Mouse (Mus musculus) stomach, postnatal 0 days (tissue): ENCODE results near the gene Rufy3. TPM values are rescaled to one million over a fixed set of nuclear protein-coding genes. Genes with fewer than 3 reads are reported as not detected.
"Not testable (repeated sequence)": the region's sequence is repeated elsewhere in the genome, so short reads cannot be mapped to it uniquely, and the experiment has no call there.

ENCODE experiments used
- ATAC-seq: fragments of 200-750 bp; cut with Nextera tagmentation; 2 replicates; pipeline ENCODE4 v1.8.0; 2017; ENCODE audit not compliant: low FRiP score, low TSS enrichment
- DNase-seq: peaks from one replicate; pipeline ENCODE4 v3.0.0-alpha.2; 2016; ENCODE audit warnings: low spot score
- H3K27ac ChIP-seq: fragments of 300-500 bp; sonication (generic); replicated peaks from 2 replicates; pipeline ENCODE4 v1.5.1; 2014; ENCODE audit warnings: mild to moderate bottlenecking, control low read depth
- H3K27me3 ChIP-seq: fragments of 300-500 bp; sonication (generic); 2 replicates; pipeline ENCODE4 v1.6.1; 2014; ENCODE audit warnings: low read length; ENCODE audit not compliant: control insufficient read depth, insufficient read depth
- H3K36me3 ChIP-seq: fragments of 300-500 bp; sonication (generic); 2 replicates; pipeline ENCODE4 v1.6.1; 2014; ENCODE audit warnings: low read length, mixed read lengths; ENCODE audit not compliant: control insufficient read depth, insufficient read depth
- H3K4me1 ChIP-seq: fragments of 300-500 bp; sonication (generic); replicated peaks from 2 replicates; pipeline ENCODE4 v1.6.1; 2014; ENCODE audit warnings: antibody characterized with exemption; ENCODE audit not compliant: control insufficient read depth, insufficient read depth
- H3K4me2 ChIP-seq: fragments of 300-500 bp; sonication (generic); replicated peaks from 2 replicates; pipeline ENCODE4 v1.6.1; 2014; ENCODE audit warnings: low read depth, mild to moderate bottlenecking, control low read depth, moderate library complexity
- H3K4me3 ChIP-seq: fragments of 300-500 bp; sonication (generic); 2 replicates; pipeline ENCODE4 v1.5.1; 2014; ENCODE audit warnings: low read depth, low read length, control low read depth
- H3K9ac ChIP-seq: fragments of 300-500 bp; sonication (generic); 2 replicates; pipeline ENCODE4 v1.6.1; 2014; ENCODE audit warnings: mild to moderate bottlenecking, low read length, control low read depth, mixed read lengths
- H3K9me3 ChIP-seq: fragments of 300-500 bp; sonication (generic); 2 replicates; pipeline ENCODE4 v1.6.1; 2016; ENCODE audit warnings: low read length; ENCODE audit not compliant: control insufficient read depth
- CTCF ChIP-seq: IDR thresholded peaks from 2 replicates; pipeline ENCODE4 v1.5.1; 2016; ENCODE audit warnings: antibody characterized with exemption, low read depth, mild to moderate bottlenecking, moderate library complexity
- EP300 ChIP-seq: optimal IDR thresholded peaks from 2 replicates; pipeline ENCODE3; 2016; ENCODE audit warnings: antibody characterized with exemption
- WGBS: fragments of 180-500 bp; shearing (Covaris S2); extraction: QIAGEN DNeasy Blood & Tissue Kit; methylation state at CpG from one replicate; pipeline ENCODE4 v1.1.7; 2014; 5-methylcytosine and 5-hydroxymethylcytosine counted together
- polyA plus RNA-seq: library from polyadenylated mRNA; unstranded; fragments of >200 nt; fragmentation: Nextera tagmentation; extraction: Ambion mirVana; gene quantifications from 2 replicates; pipeline ENCODE4 v1.2.1, GENCODE M21; 2015

The Rufy3 gene
- polyA plus RNA-seq, 1 experiment from 2014 or later = 9.8 TPM

GRCm38 (mm10) chr5:88542651-88543282, 22.1 kb upstream of the Rufy3 start:
- Histone ChIP-seq H3K36me3 (no peaks in the 10 kb centered on the region), H3K4me3 (no peak overlapping the region), H3K9ac (no peak overlapping the region), H3K9me3 (no peaks in the 10 kb centered on the region), H3K4me1 (no peaks in the 10 kb centered on the region), H3K4me2 (no peak overlapping the region), H3K27ac (no peak overlapping the region), H3K27me3 (no peaks in the 10 kb centered on the region)
- DNase-seq (no peak), ATAC-seq (0 out of 2 replicates have a peak, but pooled peaks have one; percentile 64)
- WGBS = 59% methylated on average over 5 of the region's 5 CpGs
- peak; percentile 83 for TF ChIP-seq CTCF
- TF ChIP-seq EP300 = no peak

- not testable (repeated sequence) for H3K4me2 ChIP-seq, H3K9me3 ChIP-seq, H3K27me3 ChIP-seq, H3K9ac ChIP-seq, H3K4me1 ChIP-seq, H3K4me3 ChIP-seq, DNase-seq, H3K36me3 ChIP-seq, ATAC-seq, H3K27ac ChIP-seq
- WGBS = 75% methylated on average over 1 of the region's 1 CpGs
Measured at GRCm38 (mm10) chr5:88544411-88544810, 20.4 kb upstream of the Rufy3 start.

- Histone ChIP-seq H3K4me3 (no peak overlapping the region), H3K27ac (no peak overlapping the region), H3K36me3 (no peaks in the 10 kb centered on the region), H3K9ac (no peak overlapping the region), H3K27me3 (no peaks in the 10 kb centered on the region), H3K9me3 (no peaks in the 10 kb centered on the region), H3K4me2 (no peak overlapping the region), H3K4me1 (no peaks in the 10 kb centered on the region)
- TF ChIP-seq CTCF (no peak), EP300 (no peak)
- DNase-seq = no peak
- WGBS = 81% methylated on average over 7 of the region's 7 CpGs
- no peak for ATAC-seq
Measured at GRCm38 (mm10) chr5:88545536-88545935, 19.3 kb upstream of the Rufy3 start.

GRCm38 (mm10) chr5:88553271-88554085, 11.4 kb upstream of the Rufy3 start:
- ATAC-seq = peak; percentile 68; the same call in 1 of the 2 replicates

GRCm38 (mm10) chr5:88554086-88554886, 10.6 kb upstream of the Rufy3 start, which contains the start of gene Utp3:
Gene Utp3 (plus strand): TSS chr5:88554462.
- Histone ChIP-seq H3K27me3 (no peaks in the 10 kb centered on the region), H3K4me1 (peaks cover 7% of the 10 kb centered on the region; the same call in 1 of the 2 replicates), H3K36me3 (no peaks in the 10 kb centered on the region), H3K9ac (peak within 1 kb of the TSS; percentile 89), H3K4me3 (peak within 1 kb of the TSS; percentile 81), H3K9me3 (no peaks in the 10 kb centered on the region), H3K27ac (peak within 1 kb of the TSS; percentile 94), H3K4me2 (peak within 1 kb of the TSS; percentile 68)
- under 1% methylated on average over 68 of the region's 76 CpGs for WGBS
- TF ChIP-seq CTCF (peak; percentile 91), EP300 (peak; percentile 80)
- DNase-seq (peak; percentile 98), ATAC-seq (peak; percentile 97)

More at GRCm38 (mm10) chr5:88553271-88554085, 11.4 kb upstream of the Rufy3 start:
- WGBS = 7% methylated on average over 29 of the region's 29 CpGs
- H3K36me3 ChIP-seq = no peaks in the 10 kb centered on the region
- no peak for DNase-seq
- no peaks in the 10 kb centered on the region for H3K9me3 ChIP-seq
- peak overlapping the region; percentile 52 for H3K4me2 ChIP-seq
- H3K4me1 ChIP-seq = peaks cover 7% of the 10 kb centered on the region; the same call in 1 of the 2 replicates
- no peak for TF ChIP-seq CTCF
- no peak for TF ChIP-seq EP300
- no peaks in the 10 kb centered on the region for H3K27me3 ChIP-seq
- H3K27ac ChIP-seq = peak overlapping the region; percentile 94
- peak overlapping the region; percentile 81 for H3K4me3 ChIP-seq
- peak overlapping the region; percentile 79 for H3K9ac ChIP-seq
